Mouse (Mus musculus) liver, postnatal 0 days (tissue): ENCODE measurements around the gene Gm10945.

ENCODE experiments used
- CTCF ChIP-seq: sonication (generic); IDR thresholded peaks from 2 replicates; pipeline ENCODE4 v1.5.1; 2016; ENCODE audit warnings: antibody characterized with exemption, low read depth
- EP300 ChIP-seq: IDR thresholded peaks from 2 replicates; pipeline ENCODE4 v1.6.1; 2016; ENCODE audit warnings: antibody characterized with exemption, low read depth, mild to moderate bottlenecking

GRCm38 (mm10) chr10:6761287-6761811 lies at the start of gene Gm10945:
- TF ChIP-seq CTCF = no peak
- no peak for TF ChIP-seq EP300
